Mouse (Mus musculus): ENCODE data around the gene Colq. TPM values are rescaled to one million over a fixed set of nuclear protein-coding genes. Genes with fewer than 3 reads are reported as not detected.
A peak's percentile ranks its signal among the peaks of the same experiment; 100 is the strongest.

The Colq gene
- polyA plus RNA-seq, 1 experiment from 2014 or later: 1.3 TPM

DNA sequence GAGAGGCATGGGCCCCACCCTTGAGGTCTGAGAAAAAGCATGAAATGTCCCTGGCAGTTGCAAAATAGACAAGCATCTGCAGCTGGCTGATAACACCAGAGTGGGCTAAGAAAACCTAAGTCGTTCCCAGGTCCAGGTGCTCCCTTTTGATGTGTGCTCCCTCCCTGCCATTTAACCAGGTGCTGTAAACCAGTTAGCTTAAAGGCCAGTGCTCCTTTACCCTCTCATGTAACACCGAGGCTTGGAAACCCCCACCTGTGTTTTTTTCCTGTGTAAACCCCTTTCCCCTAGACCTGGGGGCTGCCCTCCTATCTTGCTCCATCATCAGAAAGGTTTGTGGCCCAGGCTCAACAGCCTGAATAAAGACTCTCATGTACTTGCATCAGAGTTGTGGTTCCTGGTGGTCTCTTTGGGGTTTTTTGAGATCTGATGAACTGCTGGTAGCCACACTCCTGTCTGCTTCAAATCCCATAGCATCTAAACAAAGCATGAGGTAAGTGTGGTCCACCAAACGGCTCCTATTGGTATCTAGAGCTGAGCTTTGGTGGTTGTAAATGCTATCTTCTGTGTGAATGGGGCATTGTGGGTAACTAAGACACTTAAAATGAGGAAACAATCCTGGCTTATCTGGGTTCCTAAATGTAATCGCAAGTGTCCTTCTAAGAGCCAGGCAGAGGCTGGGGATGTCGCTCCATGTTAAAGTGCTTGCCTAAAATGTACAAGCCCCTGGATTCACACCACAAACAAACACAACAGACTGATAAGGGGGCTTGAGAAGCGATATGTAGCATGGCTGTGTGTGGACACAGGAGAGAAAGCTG is 20.8 kb downstream of the Colq start:
- DNase-seq (ENCODE audit: low spot score): no peak
- TF ChIP-seq CTCF (IDR thresholded peaks at IDR 0.05; ENCODE audit: low read depth): no peak
- no peaks in the 10 kb centered on the region for H3K9me3 ChIP-seq (replicated peaks; ENCODE audit: low read length)
- H3K27ac ChIP-seq: no peak overlapping the region
- H3K36me3 ChIP-seq (ENCODE audit: insufficient read depth, low read length): no peaks in the 10 kb centered on the region
- no peak overlapping the region for H3K9ac ChIP-seq (ENCODE audit: low read depth, low read length)
- no peak overlapping the region for H3K4me2 ChIP-seq (ENCODE audit: low read length)
- no peak overlapping the region for H3K4me3 ChIP-seq (replicated peaks; ENCODE audit: low read depth, low read length)
- no peaks in the 10 kb centered on the region for H3K27me3 ChIP-seq (ENCODE audit: insufficient read depth, low read length)
- no peak for ATAC-seq (replicated peaks; ENCODE audit: low FRiP score, low read depth)
- peaks cover 8% of the 10 kb centered on the region; the same call in 1 of the 2 replicates for H3K4me1 ChIP-seq (replicated peaks; ENCODE audit: insufficient read depth, low read length)
- 67% methylated on average over 6 of the region's 6 CpGs for WGBS

DNA sequence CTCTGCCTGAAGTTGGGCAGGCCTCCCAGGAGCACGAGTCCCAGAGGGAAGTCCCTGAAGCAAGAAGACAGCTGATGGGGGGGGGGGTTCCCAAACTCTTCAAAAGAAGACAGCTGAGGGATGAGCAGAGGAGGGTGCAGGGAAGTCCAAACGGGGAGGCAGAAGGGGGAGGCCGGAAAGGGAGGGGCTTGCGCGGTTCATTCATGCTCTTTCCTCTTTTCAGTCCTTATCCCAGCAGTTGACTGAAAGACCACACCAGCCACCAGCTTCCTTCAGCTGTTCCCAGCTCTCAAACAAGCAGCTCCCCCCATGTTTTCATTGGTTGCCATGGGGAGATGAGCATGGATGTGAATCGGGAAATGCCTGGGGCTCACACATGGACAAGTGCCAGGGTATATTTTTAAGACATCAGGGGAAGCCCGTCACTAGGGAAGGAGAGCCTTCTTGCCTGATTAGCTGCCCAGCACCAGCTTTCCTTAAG is 22.0 kb downstream of the Colq start:
- Histone ChIP-seq H3K9me3 (replicated peaks; ENCODE audit: low read length) (no peaks in the 10 kb centered on the region), H3K4me2 (ENCODE audit: low read length) (no peak overlapping the region), H3K36me3 (ENCODE audit: insufficient read depth, low read length) (no peaks in the 10 kb centered on the region), H3K27ac (no peak overlapping the region), H3K9ac (ENCODE audit: low read depth, low read length) (no peak overlapping the region), H3K4me3 (replicated peaks; ENCODE audit: low read depth, low read length) (no peak overlapping the region), H3K4me1 (replicated peaks; ENCODE audit: insufficient read depth, low read length) (peaks cover 19% of the 10 kb centered on the region; the same call in 1 of the 2 replicates), H3K27me3 (ENCODE audit: insufficient read depth, low read length) (no peaks in the 10 kb centered on the region)
- DNase-seq (ENCODE audit: low spot score) (peak; percentile 72), ATAC-seq (replicated peaks; ENCODE audit: low FRiP score, low read depth) (no peak)
- no peak for TF ChIP-seq CTCF (IDR thresholded peaks at IDR 0.05; ENCODE audit: low read depth)
- WGBS: 51% methylated on average over 7 of the region's 7 CpGs

DNA sequence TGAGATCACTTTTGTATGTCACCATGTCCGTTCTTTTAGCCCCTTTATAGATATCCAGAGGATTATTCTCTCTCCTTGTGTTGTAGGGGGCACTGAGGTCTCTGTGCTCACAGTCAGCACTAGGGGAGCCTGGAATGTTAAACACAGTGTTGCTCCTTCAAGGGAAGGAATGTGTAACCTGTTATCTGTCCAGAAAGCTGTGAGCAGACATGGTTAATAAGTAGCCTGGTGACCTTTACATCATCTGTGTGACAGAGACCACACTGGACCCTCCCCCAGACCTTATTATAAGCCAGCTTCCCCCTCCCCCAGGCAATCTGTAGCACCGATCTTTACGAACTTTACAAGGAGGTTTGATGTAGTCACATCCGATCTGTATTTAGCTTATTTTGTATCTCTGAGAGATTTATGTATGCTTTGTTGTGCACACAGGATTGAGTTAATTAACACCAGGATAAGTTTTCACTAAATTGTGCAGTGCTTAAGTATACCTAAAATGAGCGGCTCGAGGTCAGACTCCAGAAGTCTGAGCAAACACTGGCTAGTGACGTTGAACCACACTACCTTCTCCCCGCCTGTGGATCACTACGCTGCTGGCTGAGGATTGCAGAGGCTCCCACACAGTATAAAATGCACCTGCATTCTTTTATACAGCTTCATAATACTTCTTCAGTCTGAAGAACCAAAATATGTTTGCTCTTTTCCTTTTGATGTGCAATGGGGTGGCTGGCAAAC is 25.5 kb downstream of the Colq start:
- H3K9ac ChIP-seq (ENCODE audit: low read depth, low read length): no peak overlapping the region

DNA sequence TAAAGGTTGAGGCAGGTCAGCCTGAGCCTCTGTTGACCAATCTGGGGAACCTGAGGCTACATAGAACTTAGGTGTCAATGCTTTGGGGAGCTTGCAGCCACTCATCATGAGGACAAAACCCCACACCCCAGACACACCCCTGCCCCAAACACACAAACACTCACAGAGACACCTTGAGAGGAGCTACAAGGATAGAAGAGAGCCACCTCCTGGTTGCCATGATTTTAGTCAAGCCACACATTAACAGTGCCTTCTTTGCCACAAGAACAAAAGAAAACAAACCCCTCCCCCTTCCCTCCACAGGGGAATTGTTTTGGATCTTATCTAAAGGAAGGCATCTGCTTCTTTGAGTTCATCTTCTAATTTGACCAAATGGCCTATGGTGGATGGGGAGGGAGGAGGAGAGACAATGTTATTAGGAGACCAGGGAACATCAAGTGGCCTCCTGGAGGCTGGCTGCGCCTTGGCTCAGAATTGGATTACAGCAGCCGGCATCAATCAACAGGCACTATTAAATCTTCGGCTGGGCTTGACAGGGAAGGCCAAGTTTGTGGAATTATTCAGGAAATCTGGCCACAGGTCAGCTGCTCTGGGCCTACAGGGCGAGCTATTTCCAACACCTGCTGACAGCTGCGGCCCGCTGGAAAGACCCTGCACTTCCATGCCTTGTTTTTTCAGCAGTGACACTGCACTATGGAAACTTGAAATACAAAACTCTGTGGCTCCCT is 26.5 kb downstream of the Colq start:
- ATAC-seq (replicated peaks; ENCODE audit: low FRiP score, low read depth): peak; percentile 65
- H3K4me2 ChIP-seq (ENCODE audit: low read length): no peak overlapping the region
- WGBS: 6% methylated on average over 6 of the region's 6 CpGs

More for the DNA sequence above, 25.5 kb downstream of the Colq start:
- ATAC-seq (replicated peaks; ENCODE audit: low FRiP score, low read depth) (peak; percentile 56; the same call in 1 of the 2 replicates), DNase-seq (ENCODE audit: low spot score) (peak; percentile 30)
- H3K4me2 ChIP-seq (ENCODE audit: low read length): no peak overlapping the region
- H3K27me3 ChIP-seq (ENCODE audit: insufficient read depth, low read length): no peaks in the 10 kb centered on the region
- H3K9me3 ChIP-seq (replicated peaks; ENCODE audit: low read length): no peaks in the 10 kb centered on the region
- H3K27ac ChIP-seq: peak overlapping the region; percentile 78
- TF ChIP-seq CTCF (IDR thresholded peaks at IDR 0.05; ENCODE audit: low read depth): no peak
- H3K36me3 ChIP-seq (ENCODE audit: insufficient read depth, low read length): no peaks in the 10 kb centered on the region
- H3K4me1 ChIP-seq (replicated peaks; ENCODE audit: insufficient read depth, low read length): peaks cover 22% of the 10 kb centered on the region; the same call in 1 of the 2 replicates
- WGBS: 20% methylated on average over 9 of the region's 9 CpGs
- no peak overlapping the region for H3K4me3 ChIP-seq (replicated peaks; ENCODE audit: low read depth, low read length)

DNA sequence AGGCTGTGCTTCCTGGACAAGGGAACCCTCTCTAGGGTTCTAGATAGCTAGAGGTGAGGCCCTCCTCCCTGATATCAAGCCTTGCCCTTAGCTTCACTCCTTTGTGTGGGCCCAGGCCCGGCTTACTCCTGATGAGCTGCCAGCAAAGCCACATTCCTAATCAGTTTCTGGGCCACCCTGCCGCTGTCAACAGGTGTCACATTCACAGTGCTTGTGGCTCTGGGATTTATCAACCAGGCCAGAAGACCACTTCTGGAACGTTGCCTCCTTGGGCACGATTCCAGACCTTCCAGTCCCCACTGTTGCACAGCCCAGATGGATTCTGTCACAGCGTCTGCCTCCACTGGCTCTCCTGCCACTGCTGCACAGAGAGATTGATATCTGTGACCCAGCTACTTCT is 30.3 kb downstream of the Colq start:
- Histone ChIP-seq H3K9ac (ENCODE audit: low read depth, low read length) (no peak overlapping the region), H3K9me3 (replicated peaks; ENCODE audit: low read length) (no peaks in the 10 kb centered on the region), H3K4me3 (replicated peaks; ENCODE audit: low read depth, low read length) (no peak overlapping the region), H3K27ac (no peak overlapping the region), H3K27me3 (ENCODE audit: insufficient read depth, low read length) (no peaks in the 10 kb centered on the region), H3K4me1 (replicated peaks; ENCODE audit: insufficient read depth, low read length) (peaks cover 22% of the 10 kb centered on the region; the same call in 1 of the 2 replicates), H3K36me3 (ENCODE audit: insufficient read depth, low read length) (no peaks in the 10 kb centered on the region), H3K4me2 (ENCODE audit: low read length) (no peak overlapping the region)
- 13% methylated on average over 5 of the region's 5 CpGs for WGBS
- DNase-seq (ENCODE audit: low spot score): peak; percentile 24
- no peak for TF ChIP-seq CTCF (IDR thresholded peaks at IDR 0.05; ENCODE audit: low read depth)
- ATAC-seq (replicated peaks; ENCODE audit: low FRiP score, low read depth): no peak

More for the DNA sequence above, 26.5 kb downstream of the Colq start:
- H3K4me3 ChIP-seq (replicated peaks; ENCODE audit: low read depth, low read length): no peak overlapping the region
- TF ChIP-seq CTCF (IDR thresholded peaks at IDR 0.05; ENCODE audit: low read depth): peak; percentile 34
- no peaks in the 10 kb centered on the region for H3K9me3 ChIP-seq (replicated peaks; ENCODE audit: low read length)
- peak; percentile 90 for DNase-seq (ENCODE audit: low spot score)
- H3K4me1 ChIP-seq (replicated peaks; ENCODE audit: insufficient read depth, low read length): peaks cover 26% of the 10 kb centered on the region; the same call in 1 of the 2 replicates
- H3K9ac ChIP-seq (ENCODE audit: low read depth, low read length): no peak overlapping the region
- H3K27ac ChIP-seq: peak overlapping the region; percentile 78
- no peaks in the 10 kb centered on the region for H3K27me3 ChIP-seq (ENCODE audit: insufficient read depth, low read length)
- H3K36me3 ChIP-seq (ENCODE audit: insufficient read depth, low read length): no peaks in the 10 kb centered on the region

DNA sequence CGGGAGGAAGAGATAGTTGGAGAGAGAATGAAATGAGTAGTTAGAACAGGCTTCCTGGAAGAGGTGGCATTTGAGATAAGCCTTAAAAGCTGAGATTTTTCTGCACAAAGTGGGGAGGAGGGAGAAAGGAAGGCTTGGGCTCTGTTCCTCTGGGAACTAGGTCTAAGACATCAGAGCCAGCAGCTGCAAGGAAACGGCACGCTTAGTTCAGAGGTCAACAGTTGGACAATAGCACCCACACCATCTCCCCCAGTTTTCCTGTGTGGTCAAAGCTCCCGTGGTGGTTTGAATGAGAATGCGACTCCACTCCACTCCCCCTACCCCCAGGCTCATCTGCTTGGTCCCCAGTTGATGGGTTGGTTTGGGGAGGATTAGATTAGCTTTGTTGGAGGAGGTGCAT is 31.9 kb downstream of the Colq start:
- WGBS: 37% methylated on average over 5 of the region's 5 CpGs

More for the DNA sequence above, 31.9 kb downstream of the Colq start:
- ATAC-seq (replicated peaks; ENCODE audit: low FRiP score, low read depth): no peak
- no peaks in the 10 kb centered on the region for H3K9me3 ChIP-seq (replicated peaks; ENCODE audit: low read length)
- H3K4me3 ChIP-seq (replicated peaks; ENCODE audit: low read depth, low read length): no peak overlapping the region
- no peak for TF ChIP-seq CTCF (IDR thresholded peaks at IDR 0.05; ENCODE audit: low read depth)
- no peak overlapping the region for H3K27ac ChIP-seq
- H3K27me3 ChIP-seq (ENCODE audit: insufficient read depth, low read length): no peaks in the 10 kb centered on the region
- H3K4me2 ChIP-seq (ENCODE audit: low read length): no peak overlapping the region
- H3K4me1 ChIP-seq (replicated peaks; ENCODE audit: insufficient read depth, low read length): peaks cover 12% of the 10 kb centered on the region; the same call in 1 of the 2 replicates
- no peak overlapping the region for H3K9ac ChIP-seq (ENCODE audit: low read depth, low read length)
- H3K36me3 ChIP-seq (ENCODE audit: insufficient read depth, low read length): no peaks in the 10 kb centered on the region
- no peak for DNase-seq (ENCODE audit: low spot score)
